Mouse (Mus musculus): ENCODE data around the gene Lbp. TPM values are rescaled to one million over a fixed set of nuclear protein-coding genes. Genes with fewer than 3 reads are reported as not detected.
A peak's percentile ranks its signal among the peaks of the same experiment; 100 is the strongest.

The Lbp gene
- polyA plus RNA-seq, 1 experiment, result not detected

DNA sequence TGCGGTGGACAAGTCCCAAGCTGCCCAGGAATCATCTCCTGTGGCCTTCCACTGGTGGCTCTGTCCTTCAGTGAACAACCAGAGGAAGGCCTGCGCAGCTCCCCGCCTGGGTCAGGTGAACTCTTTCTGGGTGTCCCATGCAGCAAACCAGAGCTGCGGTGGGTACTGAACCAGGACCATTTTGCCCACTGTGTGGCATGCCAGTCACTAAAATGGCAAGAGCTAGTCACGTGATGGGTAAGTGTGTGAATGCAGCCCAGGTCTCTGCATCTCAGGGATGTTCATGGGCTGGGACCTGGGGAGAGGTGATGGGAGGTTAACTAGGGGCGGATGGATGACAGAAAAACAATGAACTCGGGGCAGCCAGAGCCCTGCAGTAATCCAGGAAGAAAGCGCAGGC lies 36.3 kb upstream of the Lbp start:
- H3K79me2 ChIP-seq (ENCODE audit: control insufficient read depth, insufficient read depth), result no peaks in the 10 kb centered on the region
- H3K27me3 ChIP-seq (ENCODE audit: control insufficient read depth, insufficient read depth, insufficient read length), result peaks cover 33% of the 10 kb centered on the region
- TF ChIP-seq CTCF (IDR thresholded peaks at IDR 0.05; ENCODE audit: control insufficient read depth, insufficient read depth, insufficient read length) (no peak), USF1 (IDR thresholded peaks at IDR 0.05; ENCODE audit: low read depth) (peak; percentile 61)
- H3ac ChIP-seq (ENCODE audit: control insufficient read depth, insufficient read length, low read depth), result no peak overlapping the region
- no peak overlapping the region for H3K4me3 ChIP-seq (ENCODE audit: insufficient read depth, poor library complexity, severe bottlenecking)
- H3K79me3 ChIP-seq (ENCODE audit: low read depth), result no peaks in the 10 kb centered on the region
- no peaks in the 10 kb centered on the region for H3K36me3 ChIP-seq (ENCODE audit: control insufficient read depth, insufficient read depth)

- Histone ChIP-seq H3K27me3 (ENCODE audit: control insufficient read depth, insufficient read depth, insufficient read length) (peaks cover 22% of the 10 kb centered on the region), H3ac (ENCODE audit: control insufficient read depth, insufficient read length, low read depth) (no peak overlapping the region), H3K4me3 (ENCODE audit: insufficient read depth, poor library complexity, severe bottlenecking) (no peak overlapping the region), H3K79me2 (ENCODE audit: control insufficient read depth, insufficient read depth) (no peaks in the 10 kb centered on the region), H3K36me3 (ENCODE audit: control insufficient read depth, insufficient read depth) (no peaks in the 10 kb centered on the region), H3K79me3 (ENCODE audit: low read depth) (no peaks in the 10 kb centered on the region)
- TF ChIP-seq CEBPB (IDR thresholded peaks at IDR 0.05; ENCODE audit: low read depth) (no peak), MAX (IDR thresholded peaks at IDR 0.05) (no peak), MYOG (IDR thresholded peaks at IDR 0.05; ENCODE audit: control insufficient read depth, extremely low read depth, insufficient read length) (no peak), FOSL1 (IDR thresholded peaks at IDR 0.05; ENCODE audit: insufficient read depth, low read length, poor library complexity, severe bottlenecking) (no peak), CTCF (IDR thresholded peaks at IDR 0.05; ENCODE audit: control insufficient read depth, insufficient read depth, insufficient read length) (no peak), USF1 (IDR thresholded peaks at IDR 0.05; ENCODE audit: low read depth) (no peak), MYOD1 (IDR thresholded peaks at IDR 0.05; ENCODE audit: control insufficient read depth, insufficient read length, low read depth) (no peak)
Measured at GRCm38 (mm10) chr2:158273646-158274045, 32.6 kb upstream of the Lbp start.

DNA sequence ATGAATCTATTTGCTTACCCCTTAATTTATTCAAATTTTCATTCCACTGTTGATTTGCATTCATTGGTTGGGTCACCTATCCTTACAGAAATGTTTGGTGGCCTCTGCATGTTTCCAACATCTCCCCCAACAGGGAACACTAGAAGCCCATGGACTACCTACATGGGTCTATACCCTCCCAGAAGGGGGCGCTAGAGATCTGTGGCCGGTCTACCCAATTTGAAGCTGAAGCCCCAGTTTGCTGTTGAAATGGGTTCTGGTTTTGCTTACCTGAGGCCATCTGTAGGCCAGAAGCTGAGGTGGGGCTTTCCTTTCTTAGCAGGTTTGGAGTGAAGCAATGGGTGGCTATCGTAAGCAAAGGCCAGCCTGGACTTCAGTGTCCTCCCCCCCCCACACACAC lies 30.9 kb upstream of the Lbp start:
- no peaks in the 10 kb centered on the region for H3K36me3 ChIP-seq (ENCODE audit: control insufficient read depth, insufficient read depth)
- H3K4me3 ChIP-seq (ENCODE audit: insufficient read depth, poor library complexity, severe bottlenecking), result no peak overlapping the region
- TF ChIP-seq CEBPB (IDR thresholded peaks at IDR 0.05; ENCODE audit: low read depth) (no peak), MYOG (IDR thresholded peaks at IDR 0.05; ENCODE audit: control insufficient read depth, extremely low read depth, insufficient read length) (no peak), CTCF (IDR thresholded peaks at IDR 0.05; ENCODE audit: control insufficient read depth, insufficient read depth, insufficient read length) (no peak), MYOD1 (IDR thresholded peaks at IDR 0.05; ENCODE audit: control insufficient read depth, insufficient read length, low read depth) (no peak), USF1 (IDR thresholded peaks at IDR 0.05; ENCODE audit: low read depth) (no peak), MAX (IDR thresholded peaks at IDR 0.05) (no peak), FOSL1 (IDR thresholded peaks at IDR 0.05; ENCODE audit: insufficient read depth, low read length, poor library complexity, severe bottlenecking) (no peak)
- peaks cover 10% of the 10 kb centered on the region for H3K27me3 ChIP-seq (ENCODE audit: control insufficient read depth, insufficient read depth, insufficient read length)
- no peaks in the 10 kb centered on the region for H3K79me2 ChIP-seq (ENCODE audit: control insufficient read depth, insufficient read depth)
- no peaks in the 10 kb centered on the region for H3K79me3 ChIP-seq (ENCODE audit: low read depth)
- H3ac ChIP-seq (ENCODE audit: control insufficient read depth, insufficient read length, low read depth), result no peak overlapping the region

DNA sequence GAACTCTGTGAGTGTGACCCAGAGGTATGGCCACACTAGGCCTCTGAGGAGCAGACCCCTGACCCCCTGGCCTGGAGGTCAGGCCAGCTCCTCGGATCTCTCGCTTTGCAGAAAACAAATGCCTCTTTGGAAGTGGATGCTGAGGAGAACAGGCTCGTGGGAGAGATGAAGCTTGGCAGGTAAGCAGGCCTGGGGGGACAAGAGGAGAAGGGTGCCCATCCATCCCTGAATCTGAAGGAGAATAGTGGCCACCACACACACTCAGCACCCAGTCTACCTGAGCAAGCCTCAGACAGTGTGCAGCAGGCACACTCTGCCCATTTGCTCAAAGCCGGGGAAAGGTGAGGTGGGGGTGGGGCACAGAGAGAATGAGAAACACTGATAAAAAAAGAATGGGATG lies 30.5 kb upstream of the Lbp start:
- TF ChIP-seq MYOD1 (IDR thresholded peaks at IDR 0.05; ENCODE audit: control insufficient read depth, insufficient read length, low read depth), result no peak
- TF ChIP-seq MAX (IDR thresholded peaks at IDR 0.05), result no peak
- TF ChIP-seq MYOG (IDR thresholded peaks at IDR 0.05; ENCODE audit: control insufficient read depth, extremely low read depth, insufficient read length), result no peak
- no peak for TF ChIP-seq CTCF (IDR thresholded peaks at IDR 0.05; ENCODE audit: control insufficient read depth, insufficient read depth, insufficient read length)
- no peak for TF ChIP-seq FOSL1 (IDR thresholded peaks at IDR 0.05; ENCODE audit: insufficient read depth, low read length, poor library complexity, severe bottlenecking)
- no peak for TF ChIP-seq USF1 (IDR thresholded peaks at IDR 0.05; ENCODE audit: low read depth)
- TF ChIP-seq CEBPB (IDR thresholded peaks at IDR 0.05; ENCODE audit: low read depth), result no peak
- Histone ChIP-seq H3K27me3 (ENCODE audit: control insufficient read depth, insufficient read depth, insufficient read length) (peaks cover 6% of the 10 kb centered on the region), H3K4me3 (ENCODE audit: insufficient read depth, poor library complexity, severe bottlenecking) (no peak overlapping the region)

GRCm38 (mm10) chr2:158276451-158276850 lies 29.8 kb upstream of the Lbp start:
- Histone ChIP-seq H3K36me3 (ENCODE audit: control insufficient read depth, insufficient read depth) (no peaks in the 10 kb centered on the region), H3K79me2 (ENCODE audit: control insufficient read depth, insufficient read depth) (no peaks in the 10 kb centered on the region), H3K79me3 (ENCODE audit: low read depth) (no peaks in the 10 kb centered on the region), H3K4me3 (ENCODE audit: insufficient read depth, poor library complexity, severe bottlenecking) (no peak overlapping the region), H3K27me3 (ENCODE audit: control insufficient read depth, insufficient read depth, insufficient read length) (peaks cover 3% of the 10 kb centered on the region), H3ac (ENCODE audit: control insufficient read depth, insufficient read length, low read depth) (no peak overlapping the region)
- TF ChIP-seq MAX (IDR thresholded peaks at IDR 0.05) (no peak), MYOG (IDR thresholded peaks at IDR 0.05; ENCODE audit: control insufficient read depth, extremely low read depth, insufficient read length) (no peak), FOSL1 (IDR thresholded peaks at IDR 0.05; ENCODE audit: insufficient read depth, low read length, poor library complexity, severe bottlenecking) (no peak), CTCF (IDR thresholded peaks at IDR 0.05; ENCODE audit: control insufficient read depth, insufficient read depth, insufficient read length) (no peak), USF1 (IDR thresholded peaks at IDR 0.05; ENCODE audit: low read depth) (no peak), MYOD1 (IDR thresholded peaks at IDR 0.05; ENCODE audit: control insufficient read depth, insufficient read length, low read depth) (no peak), CEBPB (IDR thresholded peaks at IDR 0.05; ENCODE audit: low read depth) (no peak)

More for the DNA sequence above, 30.5 kb upstream of the Lbp start:
- Histone ChIP-seq H3ac (ENCODE audit: control insufficient read depth, insufficient read length, low read depth) (no peak overlapping the region), H3K36me3 (ENCODE audit: control insufficient read depth, insufficient read depth) (no peaks in the 10 kb centered on the region), H3K79me3 (ENCODE audit: low read depth) (no peaks in the 10 kb centered on the region), H3K79me2 (ENCODE audit: control insufficient read depth, insufficient read depth) (no peaks in the 10 kb centered on the region)

DNA sequence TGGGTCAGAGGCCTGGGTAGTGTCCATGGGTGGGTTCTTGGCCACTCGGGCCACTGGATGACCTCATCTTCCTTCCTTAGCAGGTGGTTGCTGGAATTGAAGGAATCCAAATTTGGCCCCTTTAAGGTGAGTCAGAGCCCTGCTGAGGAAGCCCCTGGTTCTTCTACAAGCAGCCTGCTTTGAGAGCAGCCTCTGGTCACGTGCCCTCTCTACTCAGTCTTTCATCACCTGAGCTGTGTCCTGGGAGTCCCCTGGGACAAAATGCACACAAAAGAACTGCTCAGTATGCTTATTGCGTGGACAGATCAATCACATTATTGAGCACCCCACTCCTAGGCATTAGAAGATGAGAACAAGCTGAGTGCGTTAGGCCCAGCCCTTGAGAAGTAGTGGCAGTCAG lies 29.4 kb upstream of the Lbp start:
- no peaks in the 10 kb centered on the region for H3K36me3 ChIP-seq (ENCODE audit: control insufficient read depth, insufficient read depth)
- no peaks in the 10 kb centered on the region for H3K79me2 ChIP-seq (ENCODE audit: control insufficient read depth, insufficient read depth)
- H3K4me3 ChIP-seq (ENCODE audit: insufficient read depth, poor library complexity, severe bottlenecking), result no peak overlapping the region
- no peak overlapping the region for H3ac ChIP-seq (ENCODE audit: control insufficient read depth, insufficient read length, low read depth)
- H3K79me3 ChIP-seq (ENCODE audit: low read depth), result no peaks in the 10 kb centered on the region
- no peak for TF ChIP-seq MYOD1 (IDR thresholded peaks at IDR 0.05; ENCODE audit: control insufficient read depth, insufficient read length, low read depth)
- TF ChIP-seq USF1 (IDR thresholded peaks at IDR 0.05; ENCODE audit: low read depth), result peak; percentile 63
- H3K27me3 ChIP-seq (ENCODE audit: control insufficient read depth, insufficient read depth, insufficient read length), result no peaks in the 10 kb centered on the region
